Mouse (Mus musculus): Measurements from ENCODE around the gene Fbxo42. TPM values are rescaled to one million over a fixed set of nuclear protein-coding genes. Genes with fewer than 3 reads are reported as not detected.

The Fbxo42 gene
- total and polyA plus RNA-seq, 3 experiments, result 11.2 to 260 (median 23.1) TPM

- Histone ChIP-seq H3K27ac (ENCODE audit: control insufficient read depth, low read depth, low read length) (no peak overlapping the region), H3K36me3 (ENCODE audit: control insufficient read depth in 1 of 2, insufficient read depth in 2 of 2, low read length in 2 of 2) (peaks cover 0 to 5% of the 10 kb centered on the region in 2 experiments; a peak in 2 of 4 replicates), H3K4me3 (ENCODE audit: control insufficient read depth in 1 of 2, insufficient read depth in 1 of 2, low read depth in 2 of 2, low read length in 2 of 2) (peak overlapping the region in 1 of 2 experiments; percentile 4; a peak in 1 of 4 replicates), H3K27me3 (ENCODE audit: control insufficient read depth in 1 of 2, insufficient read depth in 2 of 2, low read length in 2 of 2) (peaks cover 6% of the 10 kb centered on the region in 2 experiments), H3K9me3 (replicated peaks; ENCODE audit: insufficient read depth, low read length) (no peaks in the 10 kb centered on the region), H3K79me2 (ENCODE audit: control insufficient read depth, insufficient read depth, low read length, poor library complexity) (no peaks in the 10 kb centered on the region), H3K4me1 (ENCODE audit: control insufficient read depth in 1 of 2, insufficient read depth in 2 of 2, low read length in 2 of 2) (peaks cover 0 to 13% of the 10 kb centered on the region in 2 experiments; a peak in 3 of 4 replicates), H3K9ac (ENCODE audit: control insufficient read depth, low read depth, low read length, poor library complexity, severe bottlenecking) (no peak overlapping the region)
- no peak for TF ChIP-seq POLR2AphosphoS2 (IDR thresholded peaks at IDR 0.05; ENCODE audit: low read length)
- no peak for TF ChIP-seq GATA1 (IDR thresholded peaks at IDR 0.05; ENCODE audit: low read depth, low read length)
- TF ChIP-seq JUND (IDR thresholded peaks at IDR 0.05; ENCODE audit: low read depth, low read length), result no peak
- TF ChIP-seq ZC3H11A (IDR thresholded peaks at IDR 0.05; ENCODE audit: low read depth, low read length), result no peak
- no peak for TF ChIP-seq UBTF (IDR thresholded peaks at IDR 0.05; ENCODE audit: borderline replicate concordance, insufficient read depth, low read depth, low read length)
- DNase-seq (ENCODE audit: low read depth, low spot score), result peak; percentile 73
Measured at GRCm38 (mm10) chr4:141240617-141241016, 92.9 kb downstream of the Fbxo42 start.

- no peak for TF ChIP-seq SIN3A (IDR thresholded peaks at IDR 0.05; ENCODE audit: low read length)
- no peak for TF ChIP-seq ZKSCAN1 (IDR thresholded peaks at IDR 0.05; ENCODE audit: low read depth, low read length)
- no peak for TF ChIP-seq SMC3 (IDR thresholded peaks at IDR 0.05; ENCODE audit: low read depth, low read length)
- no peak for TF ChIP-seq RAD21 (IDR thresholded peaks at IDR 0.05; ENCODE audit: low read depth, low read length)
- TF ChIP-seq USF1 (IDR thresholded peaks at IDR 0.05; ENCODE audit: low read depth, low read length), result no peak
- no peak for TF ChIP-seq KAT2A (conservative IDR thresholded peaks at IDR 0.05; ENCODE audit: low read depth, low read length)
- no peak for TF ChIP-seq MAFK (IDR thresholded peaks at IDR 0.05; ENCODE audit: borderline replicate concordance, low read depth, low read length)
- no peak for TF ChIP-seq CTCF (IDR thresholded peaks at IDR 0.05 in 2 of 3, conservative IDR thresholded peaks at IDR 0.05 in 1 of 3; ENCODE audit: control insufficient read depth in 1 of 3, insufficient read depth in 1 of 3, low read depth in 2 of 3, low read length in 3 of 3, poor library complexity in 1 of 3, severe bottlenecking in 1 of 3)
- TF ChIP-seq ETS1 (IDR thresholded peaks at IDR 0.05; ENCODE audit: low read depth, low read length), result no peak
- no peak for TF ChIP-seq ZC3H11A (IDR thresholded peaks at IDR 0.05; ENCODE audit: low read depth, low read length)
- no peak for TF ChIP-seq MYB (IDR thresholded peaks at IDR 0.05; ENCODE audit: low read depth, low read length)
- no peak for TF ChIP-seq GABPA (IDR thresholded peaks at IDR 0.05; ENCODE audit: low read depth, low read length)
- no peak for TF ChIP-seq ZMIZ1 (IDR thresholded peaks at IDR 0.05; ENCODE audit: low read depth, low read length)
- no peak for TF ChIP-seq POLR2AphosphoS5 (IDR thresholded peaks at IDR 0.05; ENCODE audit: borderline replicate concordance, low read depth, low read length)
- Histone ChIP-seq H3K9ac (ENCODE audit: control insufficient read depth, low read depth, low read length, poor library complexity, severe bottlenecking) (no peak overlapping the region), H3K27me3 (ENCODE audit: control insufficient read depth in 1 of 2, insufficient read depth in 2 of 2, low read length in 2 of 2) (peaks cover 6% of the 10 kb centered on the region in 2 experiments), H3K27ac (ENCODE audit: control insufficient read depth, low read depth, low read length) (no peak overlapping the region), H3K4me3 (ENCODE audit: control insufficient read depth in 1 of 2, insufficient read depth in 1 of 2, low read depth in 2 of 2, low read length in 2 of 2) (no peak overlapping the region), H3K36me3 (ENCODE audit: control insufficient read depth in 1 of 2, insufficient read depth in 2 of 2, low read length in 2 of 2) (peaks cover 0 to 5% of the 10 kb centered on the region in 2 experiments; a peak in 2 of 4 replicates), H3K4me1 (ENCODE audit: control insufficient read depth in 1 of 2, insufficient read depth in 2 of 2, low read length in 2 of 2) (peaks cover 0 to 13% of the 10 kb centered on the region in 2 experiments; a peak in 3 of 4 replicates), H3K9me3 (replicated peaks; ENCODE audit: insufficient read depth, low read length) (no peaks in the 10 kb centered on the region), H3K79me2 (ENCODE audit: control insufficient read depth, insufficient read depth, low read length, poor library complexity) (no peaks in the 10 kb centered on the region)
- DNase-seq (ENCODE audit: low read depth, low spot score), result no peak
Measured at GRCm38 (mm10) chr4:141241861-141242260, 94.1 kb downstream of the Fbxo42 start.
